Mouse (Mus musculus) erythroid progenitor cell, adult 5-6 weeks (primary cell): ENCODE results near the gene Epha1. TPM values are rescaled to one million over a fixed set of nuclear protein-coding genes. Genes with fewer than 3 reads are reported as not detected.

Experiments used
- ATAC-seq: replicated peaks from 2 replicates; pipeline ENCODE4 v1.8.0; 2016; ENCODE audit warnings: moderate number of reproducible peaks, mild to moderate bottlenecking, moderate TSS enrichment, inconsistent platforms; ENCODE audit not compliant: poor library complexity, low FRiP score, severe bottlenecking
- total RNA-seq, 2 experiments: library from RNA; stranded (forward) in 1 of 2; stranded (reverse) in 1 of 2; fragments of 150-400 nt in 1 of 2; fragments of 186-747, 209-891 nt in 1 of 2; gene quantifications; 2 replicates each; pipeline versions ENCODE4 v1.2.3 to v1.2.4; 2015 to 2017; ENCODE audit warnings: low replicate concordance in 2 of 2

The Epha1 gene
- total RNA-seq, 2 experiments from 2014 or later, result not detected

DNA sequence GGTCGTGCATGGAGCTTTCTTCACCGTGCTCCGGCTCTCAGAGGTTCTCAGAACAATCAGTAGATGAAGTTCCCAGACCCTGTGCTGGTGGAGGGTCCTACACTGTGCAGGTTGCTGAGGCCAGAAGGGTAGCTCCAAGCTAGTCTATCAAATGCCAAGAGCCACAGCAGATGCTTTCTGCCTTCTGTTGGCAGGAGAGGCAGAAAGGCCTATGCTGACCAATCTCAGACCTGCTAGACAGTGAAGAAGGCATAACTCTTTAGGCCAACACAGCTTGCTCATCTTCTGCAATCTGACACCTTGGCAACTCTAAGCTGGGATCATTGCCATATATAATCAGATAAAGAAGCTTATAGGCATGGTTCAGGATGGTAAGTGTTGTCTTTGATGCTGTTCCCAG is 42.9 kb downstream of the Epha1 start:
- ATAC-seq, result no peak

DNA sequence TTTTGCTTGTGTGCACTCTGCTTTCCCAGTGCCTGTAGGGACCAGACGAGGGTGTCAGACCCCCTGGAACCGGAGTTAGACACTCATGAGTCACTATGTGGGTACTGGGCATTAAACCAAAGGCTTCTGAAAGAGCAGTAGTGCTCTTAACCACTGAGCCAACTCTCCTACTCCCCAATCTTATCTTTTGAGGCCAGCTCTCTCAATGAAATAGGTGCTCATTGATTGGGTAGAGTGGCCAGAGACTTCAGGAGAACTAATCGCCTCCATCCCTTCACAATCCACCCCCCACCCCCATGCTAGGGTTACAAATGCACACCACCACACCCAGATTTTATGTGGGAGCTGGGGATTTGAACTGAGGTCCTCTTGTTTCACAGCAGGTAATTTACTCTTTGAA is 44.3 kb downstream of the Epha1 start:
- ATAC-seq, result no peak

DNA sequence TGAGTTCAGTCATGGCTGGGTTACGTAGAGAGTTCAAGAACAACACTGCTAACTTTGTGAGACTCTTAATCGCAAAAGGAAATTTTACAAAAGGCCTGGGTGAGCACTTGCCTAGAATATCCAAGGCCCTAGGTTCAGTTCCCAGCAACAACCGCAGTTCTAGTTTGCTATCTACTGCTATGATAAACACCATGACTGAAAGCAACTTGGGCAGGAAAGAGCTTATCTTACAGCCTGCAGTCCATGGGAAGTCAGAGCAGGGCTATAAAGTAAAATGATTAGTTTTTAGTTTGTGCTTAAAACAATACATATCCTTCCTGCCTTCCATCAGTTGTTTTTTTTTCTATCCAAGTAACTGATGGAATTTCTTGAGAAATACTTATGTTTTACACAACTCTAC is 46.6 kb downstream of the Epha1 start:
- no peak for ATAC-seq

DNA sequence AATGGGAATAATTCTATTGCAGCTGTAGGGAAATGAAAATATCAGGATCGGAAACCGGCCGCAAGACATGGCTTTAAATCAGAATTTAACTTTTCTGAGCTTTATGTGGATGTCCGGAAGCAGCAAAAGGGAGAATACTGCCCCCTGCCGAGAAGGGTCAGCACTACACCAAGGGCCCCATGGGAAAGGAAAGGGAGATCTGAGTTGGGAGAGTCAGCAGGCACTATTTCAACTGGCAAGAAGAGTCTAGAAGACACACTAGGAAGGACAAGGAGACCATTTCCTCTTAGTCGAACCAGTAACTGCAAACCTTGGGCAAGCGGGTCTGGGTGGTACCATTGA is 47.8 kb downstream of the Epha1 start:
- 0 out of 2 replicates have a peak, but pooled peaks have one; percentile 34 for ATAC-seq

- ATAC-seq, result no peak
Observed at GRCm38 (mm10) chr6:42324482-42325267, 48.4 kb downstream of the Epha1 start, which contains the start of gene Fam131b. Gene Fam131b, minus strand, starts transcription at chr6:42324643.

GRCm38 (mm10) chr6:42324067-42324481 is 49.0 kb downstream of the Epha1 start:
- no peak for ATAC-seq

DNA sequence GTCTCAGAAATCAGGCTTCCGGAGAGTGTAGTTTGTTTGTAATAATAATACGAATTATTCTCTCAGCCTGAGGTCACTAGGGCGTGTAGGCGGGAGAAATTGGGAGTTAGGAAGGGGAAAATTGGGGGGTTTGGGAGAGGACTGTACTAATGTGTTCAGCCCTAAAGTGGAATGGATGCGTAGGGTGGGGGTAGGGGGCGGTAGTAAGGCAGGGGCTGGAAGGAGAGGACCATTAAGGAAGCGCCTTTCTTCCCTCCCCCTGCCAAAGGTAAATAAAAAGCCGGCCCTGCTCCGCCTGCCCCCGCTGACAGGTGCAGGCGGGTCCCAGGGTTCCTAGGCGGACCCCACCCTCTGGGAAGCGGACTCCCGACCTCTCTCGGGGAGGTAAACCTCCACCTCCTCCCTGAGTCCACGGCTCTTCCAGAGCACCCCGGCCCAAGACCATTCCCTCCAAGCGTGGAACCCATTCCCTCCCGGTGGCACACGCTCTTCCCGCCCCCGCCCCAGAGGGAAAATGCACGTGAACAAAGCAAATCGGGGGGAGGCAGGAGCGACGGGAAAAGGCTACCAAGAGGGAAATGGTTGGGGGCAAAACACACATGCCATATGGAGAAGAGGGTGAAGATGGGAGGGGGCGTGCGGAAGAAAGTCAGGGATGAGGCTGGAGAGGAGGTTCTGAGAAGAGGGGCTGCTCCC is 49.5 kb downstream of the Epha1 start:
- ATAC-seq, result no peak

GRCm38 (mm10) chr6:42318293-42318692 is 54.8 kb downstream of the Epha1 start:
- no peak for ATAC-seq

DNA sequence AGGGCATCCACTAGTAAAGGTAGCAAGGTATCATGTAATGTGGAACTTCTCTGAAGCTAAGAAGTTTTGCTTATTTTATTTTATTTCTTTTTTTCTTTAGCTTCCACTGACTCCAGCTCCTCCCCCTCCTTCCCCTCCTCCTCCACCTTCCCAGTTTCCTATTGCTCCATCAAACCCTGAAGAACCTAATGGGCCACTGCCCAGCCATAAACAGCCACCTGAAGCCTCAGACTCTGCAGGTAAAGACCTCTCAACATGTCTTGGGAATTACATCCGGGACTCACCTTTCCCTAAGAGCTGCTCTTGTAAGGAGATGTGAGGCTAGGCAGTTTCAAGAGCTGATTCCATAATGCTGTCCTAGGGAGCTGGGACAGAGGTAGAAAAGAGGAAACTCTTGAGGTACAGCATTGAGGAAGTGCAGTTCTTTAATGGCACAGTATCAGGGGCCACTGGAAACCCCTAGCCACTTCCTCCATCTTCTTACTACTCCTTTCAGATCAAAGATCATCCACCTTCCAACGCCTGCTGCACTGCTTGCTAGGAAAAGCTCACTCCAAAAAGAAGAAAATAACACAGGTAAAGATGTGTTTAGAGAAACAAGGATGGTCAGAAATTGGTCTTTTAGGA is 62.5 kb downstream of the Epha1 start:
- ATAC-seq, result no peak

DNA sequence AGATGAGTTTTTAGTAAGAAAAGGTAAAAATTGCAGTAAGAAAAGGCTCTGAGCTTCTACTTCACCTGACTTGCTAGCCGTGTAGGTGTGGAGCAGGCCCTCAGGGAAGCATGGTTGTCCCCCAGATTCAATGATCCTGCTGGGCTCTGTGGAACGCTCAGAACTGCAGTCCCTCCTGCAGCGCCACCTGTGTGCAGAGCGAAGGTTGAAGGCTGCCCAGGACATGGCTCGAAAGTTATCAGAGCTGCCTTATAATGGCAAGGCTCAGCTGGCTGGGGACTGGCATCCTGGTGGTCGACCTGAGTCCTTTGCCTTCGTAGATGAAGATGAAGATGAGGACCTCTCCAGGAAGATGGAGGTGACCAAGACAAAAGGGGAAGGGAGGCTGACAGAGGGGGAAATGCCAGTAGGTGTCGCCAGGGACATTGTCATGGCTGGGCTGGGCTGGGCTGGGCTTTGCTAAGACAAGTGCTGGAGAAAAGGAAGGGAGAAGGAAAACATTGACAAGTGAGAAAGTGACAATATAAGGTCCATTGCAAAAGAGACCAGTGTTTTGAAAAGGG is 63.2 kb downstream of the Epha1 start:
- ATAC-seq, result no peak

Other genes with a start within 250 kb of the Epha1 start
- gene Tas2r139, start 232.3 kb downstream of the Epha1 start, total RNA-seq (2015; ENCODE audit: low replicate concordance), result not detected in 2 replicates
- not detected in 2 replicates for gene Tas2r139, start 232.3 kb downstream of the Epha1 start, total RNA-seq (2017; ENCODE audit: low replicate concordance)
- gene Tas2r144, start 157.9 kb downstream of the Epha1 start, total RNA-seq (2015; ENCODE audit: low replicate concordance), result not detected in 2 replicates
- not detected in 2 replicates for gene Tas2r144, start 157.9 kb downstream of the Epha1 start, total RNA-seq (2017; ENCODE audit: low replicate concordance)
- 5.4 and 20.1 TPM in 2 replicates for gene Gstk1, start 127.3 kb downstream of the Epha1 start, total RNA-seq (2015; ENCODE audit: low replicate concordance)
- 2.1 and 3.8 TPM in 2 replicates for gene Gstk1, start 127.3 kb downstream of the Epha1 start, total RNA-seq (2017; ENCODE audit: low replicate concordance)
- gene Tmem139, start 111.3 kb downstream of the Epha1 start, total RNA-seq (2015; ENCODE audit: low replicate concordance), result not detected in 2 replicates
- not detected in 2 replicates for gene Tmem139, start 111.3 kb downstream of the Epha1 start, total RNA-seq (2017; ENCODE audit: low replicate concordance)
- gene Casp2, start 108.3 kb downstream of the Epha1 start, total RNA-seq (2015; ENCODE audit: low replicate concordance), result 66.3 and 108 TPM in 2 replicates
- gene Casp2, start 108.3 kb downstream of the Epha1 start, total RNA-seq (2017; ENCODE audit: low replicate concordance), result 46.6 and 60.7 TPM in 2 replicates
- gene Clcn1, start 86.6 kb downstream of the Epha1 start, total RNA-seq (2015; ENCODE audit: low replicate concordance), result 1.3 TPM in 1 of 2 replicates, not detected in the other
- 0.38 TPM in 1 of 2 replicates, not detected in the other for gene Clcn1, start 86.6 kb downstream of the Epha1 start, total RNA-seq (2017; ENCODE audit: low replicate concordance)
- not detected in 2 replicates for gene Fam131b, start 48.6 kb downstream of the Epha1 start, total RNA-seq (2015; ENCODE audit: low replicate concordance)
- not detected in 2 replicates for gene Fam131b, start 48.6 kb downstream of the Epha1 start, total RNA-seq (2017; ENCODE audit: low replicate concordance)
- gene Zyx, start 23.6 kb downstream of the Epha1 start, total RNA-seq (2015; ENCODE audit: low replicate concordance), result 37.3 and 45.0 TPM in 2 replicates
- gene Zyx, start 23.6 kb downstream of the Epha1 start, total RNA-seq (2017; ENCODE audit: low replicate concordance), result 5.9 and 12.8 TPM in 2 replicates
- gene Tas2r143, start 27.0 kb upstream of the Epha1 start, total RNA-seq (2015; ENCODE audit: low replicate concordance), result not detected in 2 replicates
- not detected in 2 replicates for gene Tas2r143, start 27.0 kb upstream of the Epha1 start, total RNA-seq (2017; ENCODE audit: low replicate concordance)
- not detected in 2 replicates for gene Tas2r135, start 32.2 kb upstream of the Epha1 start, total RNA-seq (2015; ENCODE audit: low replicate concordance)
- not detected in 2 replicates for gene Tas2r135, start 32.2 kb upstream of the Epha1 start, total RNA-seq (2017; ENCODE audit: low replicate concordance)
- not detected in 2 replicates for gene Tas2r126, start 61.3 kb upstream of the Epha1 start, total RNA-seq (2015; ENCODE audit: low replicate concordance)
- not detected in 2 replicates for gene Tas2r126, start 61.3 kb upstream of the Epha1 start, total RNA-seq (2017; ENCODE audit: low replicate concordance)
- not detected in 2 replicates for gene Olfr458, start 91.9 kb upstream of the Epha1 start, total RNA-seq (2015; ENCODE audit: low replicate concordance)
- gene Olfr458, start 91.9 kb upstream of the Epha1 start, total RNA-seq (2017; ENCODE audit: low replicate concordance), result not detected in 2 replicates
- gene Olfr457, start 103.1 kb upstream of the Epha1 start, total RNA-seq (2015; ENCODE audit: low replicate concordance), result not detected in 2 replicates
- gene Olfr457, start 103.1 kb upstream of the Epha1 start, total RNA-seq (2017; ENCODE audit: low replicate concordance), result not detected in 2 replicates
- not detected in 2 replicates for gene Olfr456, start 113.9 kb upstream of the Epha1 start, total RNA-seq (2015; ENCODE audit: low replicate concordance)
- not detected in 2 replicates for gene Olfr456, start 113.9 kb upstream of the Epha1 start, total RNA-seq (2017; ENCODE audit: low replicate concordance)
- not detected in 2 replicates for gene Olfr455, start 174.3 kb upstream of the Epha1 start, total RNA-seq (2015; ENCODE audit: low replicate concordance)
- gene Olfr455, start 174.3 kb upstream of the Epha1 start, total RNA-seq (2017; ENCODE audit: low replicate concordance), result not detected in 2 replicates
- not detected in 2 replicates for gene Tcaf3, start 224.4 kb upstream of the Epha1 start, total RNA-seq (2015; ENCODE audit: low replicate concordance)
- gene Tcaf3, start 224.4 kb upstream of the Epha1 start, total RNA-seq (2017; ENCODE audit: low replicate concordance), result not detected in 2 replicates